Mouse (Mus musculus) limb, embryonic 15.5 days (tissue): ENCODE results near the gene Pdzk1. TPM values are rescaled to one million over a fixed set of nuclear protein-coding genes. Genes with fewer than 3 reads are reported as not detected.

Source experiments
- ATAC-seq: fragments of 200-750 bp; cut with Nextera tagmentation; 2 replicates; pipeline ENCODE4 v1.8.0; 2017; ENCODE audit warnings: low read depth, moderate TSS enrichment; ENCODE audit not compliant: insufficient number of reproducible peaks, low FRiP score, low TSS enrichment
- H3K27ac ChIP-seq: fragments of 300-500 bp; sonication (generic); 2 replicates; pipeline ENCODE4 v1.5.1; 2015; ENCODE audit warnings: moderate library complexity, mild to moderate bottlenecking, inconsistent platforms
- H3K27me3 ChIP-seq: fragments of 300-500 bp; sonication (generic); 2 replicates; pipeline ENCODE4 v1.6.1; 2015; ENCODE audit warnings: inconsistent platforms
- H3K36me3 ChIP-seq: fragments of 300-500 bp; sonication (generic); 2 replicates; pipeline ENCODE4 v1.6.1; 2015; ENCODE audit warnings: inconsistent platforms
- H3K4me1 ChIP-seq: fragments of 300-500 bp; sonication (generic); 2 replicates; pipeline ENCODE4 v1.6.1; 2015; ENCODE audit warnings: inconsistent platforms
- H3K4me2 ChIP-seq: fragments of 300-500 bp; sonication (generic); 2 replicates; pipeline ENCODE4 v1.6.1; 2015; ENCODE audit warnings: mild to moderate bottlenecking, inconsistent platforms
- H3K4me3 ChIP-seq: fragments of 300-500 bp; sonication (generic); 2 replicates; pipeline ENCODE4 v1.5.1; 2015; ENCODE audit warnings: mild to moderate bottlenecking, inconsistent platforms
- H3K9ac ChIP-seq: fragments of 300-500 bp; sonication (generic); 2 replicates; pipeline ENCODE4 v1.6.1; 2015; ENCODE audit warnings: inconsistent platforms
- H3K9me3 ChIP-seq: fragments of 300-500 bp; sonication (generic); 2 replicates; pipeline ENCODE4 v1.6.1; 2016; ENCODE audit warnings: inconsistent platforms
- WGBS: fragments of 180-500 bp; shearing (Covaris S2); methylation state at CpG from one replicate; pipeline ENCODE4 v1.1.7; 2015; 5-methylcytosine and 5-hydroxymethylcytosine counted together
- polyA plus RNA-seq: library from polyadenylated mRNA; unstranded; fragments of >200 nt; fragmentation: Nextera tagmentation; extraction: Ambion mirVana; gene quantifications from 2 replicates; pipeline ENCODE4 v1.2.1, GENCODE M21; 2015

The Pdzk1 gene
- polyA plus RNA-seq, 1 experiment from 2014 or later = 0.06 TPM

GRCm38 (mm10) chr3:96904851-96905541, 75.9 kb downstream of the Pdzk1 start, which contains the start of gene Gpr89:
Gene Gpr89, minus strand, starts transcription at chr3:96905346.
- H3K27me3 ChIP-seq = peaks cover 16% of the 10 kb centered on the region; the same call in 1 of the 2 replicates
- under 1% methylated on average over 40 of the region's 40 CpGs for WGBS
- H3K27ac ChIP-seq = no peak within 1 kb of the TSS; the same call in 1 of the 2 replicates
- peak; percentile 86 for ATAC-seq
- H3K4me3 ChIP-seq = peak within 1 kb of the TSS; percentile 97
- peaks cover 4% of the 10 kb centered on the region; the same call in 1 of the 2 replicates for H3K4me1 ChIP-seq
- H3K9me3 ChIP-seq = no peaks in the 10 kb centered on the region
- H3K9ac ChIP-seq = peak within 1 kb of the TSS; percentile 89
- H3K36me3 ChIP-seq = no peaks in the 10 kb centered on the region
- H3K4me2 ChIP-seq = peak within 1 kb of the TSS; percentile 87

GRCm38 (mm10) chr3:96905592-96905991, 76.5 kb downstream of the Pdzk1 start:
- ATAC-seq = 0 out of 2 replicates have a peak, but pooled peaks have one; percentile 4
- WGBS = 49% methylated on average over 9 of the region's 9 CpGs
- Histone ChIP-seq H3K27ac (no peak overlapping the region), H3K4me2 (peak overlapping the region; percentile 87), H3K27me3 (peaks cover 19% of the 10 kb centered on the region; the same call in 1 of the 2 replicates), H3K4me1 (peaks cover 4% of the 10 kb centered on the region; the same call in 1 of the 2 replicates), H3K9ac (peak overlapping the region; percentile 89; the same call in 1 of the 2 replicates), H3K36me3 (no peaks in the 10 kb centered on the region), H3K4me3 (peak overlapping the region; percentile 97), H3K9me3 (no peaks in the 10 kb centered on the region)

Other genes starting within 250 kb of the Pdzk1 start
- gene Polr3gl, start 235.1 kb upstream of the Pdzk1 start, polyA plus RNA-seq = 38.9 and 42.0 TPM in 2 replicates
- 1.9 and 2.7 TPM in 2 replicates for gene Ankrd34a, start 232.6 kb upstream of the Pdzk1 start, polyA plus RNA-seq
- gene Lix1l, start 228.1 kb upstream of the Pdzk1 start, polyA plus RNA-seq = 7.7 and 9.4 TPM in 2 replicates
- 102 and 120 TPM in 2 replicates for gene Rbm8a, start 199.4 kb upstream of the Pdzk1 start, polyA plus RNA-seq
- gene Pex11b, start 193.9 kb upstream of the Pdzk1 start, polyA plus RNA-seq = 56.6 and 57.5 TPM in 2 replicates
- gene Gm42957, start 193.8 kb upstream of the Pdzk1 start, polyA plus RNA-seq = 0.29 and 0.37 TPM in 2 replicates
- gene Itga10, start 183.7 kb upstream of the Pdzk1 start, polyA plus RNA-seq = 4.9 and 5.7 TPM in 2 replicates
- gene Ankrd35, start 159.2 kb upstream of the Pdzk1 start, polyA plus RNA-seq = 11.4 and 12.8 TPM in 2 replicates
- gene Pias3, start 132.9 kb upstream of the Pdzk1 start, polyA plus RNA-seq = 65.2 and 66.5 TPM in 2 replicates
- 16.8 and 17.9 TPM in 2 replicates for gene Nudt17, start 120.7 kb upstream of the Pdzk1 start, polyA plus RNA-seq
- 28.0 and 29.7 TPM in 2 replicates for gene Polr3c, start 101.7 kb upstream of the Pdzk1 start, polyA plus RNA-seq
- 37.8 and 37.9 TPM in 2 replicates for gene Rnf115, start 101.6 kb upstream of the Pdzk1 start, polyA plus RNA-seq
- gene Cd160, start 67 bp downstream of the Pdzk1 start, polyA plus RNA-seq = 0.14 and 0.20 TPM in 2 replicates
- 26.0 and 29.3 TPM in 2 replicates for gene Gja5, start 75.4 kb downstream of the Pdzk1 start, polyA plus RNA-seq
- 40.2 and 40.5 TPM in 2 replicates for gene Gpr89, start 76.1 kb downstream of the Pdzk1 start, polyA plus RNA-seq
- gene Gja8, start 96.7 kb downstream of the Pdzk1 start, polyA plus RNA-seq = not detected in 2 replicates